Comparison of ENCODE assay signal across 17 mouse cellular contexts in the genomic region with DNA sequence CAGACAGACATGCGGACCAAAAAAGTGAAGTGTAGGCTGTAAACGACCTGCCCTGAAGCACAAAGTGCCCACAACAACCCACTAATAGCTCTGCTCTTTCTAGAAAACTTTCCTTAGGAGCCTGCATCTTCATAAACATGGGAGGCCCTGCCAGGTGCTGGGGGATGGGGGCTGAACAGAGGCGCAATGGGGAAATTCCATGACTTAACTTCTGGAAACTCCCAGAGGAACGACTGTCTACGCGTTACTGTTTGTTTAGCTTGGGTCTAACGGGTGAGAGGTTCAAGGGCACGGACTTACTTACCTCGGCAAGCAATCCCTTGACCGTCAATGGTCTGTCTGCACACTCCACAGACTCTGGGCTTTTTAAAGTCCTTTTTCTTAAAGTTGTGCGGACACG. TPM values are rescaled to one million over a fixed set of nuclear protein-coding genes. Genes with fewer than 3 reads are reported as not detected.
DNase-seq lines count a peak whose midpoint lies in the region; ATAC-seq and TF ChIP-seq lines count a peak whose summit lies in the region.
"Had no signal": no experiment of that assay in that cellular context is flagged by ENCODE, and none has a peak within 500 bp of the region (broad histone marks: within the 10 kb centered on the region; RNA-seq: fewer than 3 reads in every experiment).

No protein-coding gene starts in this region.

- H3K9ac ChIP-seq in lung, embryonic 14.5 days = no peak overlapping the region
- H3K9ac ChIP-seq in intestine, embryonic 14.5 days (ENCODE audit: low read length) = no peak overlapping the region
- H3K9ac ChIP-seq: forebrain, embryonic 15.5 days; heart, embryonic 15.5 days; midbrain, embryonic 12.5 days had no signal

- DNase-seq in adrenal gland, postnatal 10 days = peak; percentile 28
- DNase-seq in adrenal gland, adult 18-20 months (ENCODE audit: low spot score in 2 of 2) = no peak
- no peak for DNase-seq in lung, embryonic 14.5 days
- no peak for DNase-seq in lung, adult 2 months
- no peak for DNase-seq in intestine, embryonic 14.5 days (ENCODE audit: low spot score)
- DNase-seq in kidney, postnatal 25 days = peak; percentile 50 to 68
- no peak for DNase-seq in thymus, postnatal 14 days
- DNase-seq in frontal cortex, postnatal 10 days (ENCODE audit: low spot score in 2 of 2) = no peak
- DNase-seq: adrenal gland, adult 8-10 months; cerebellum, adult 2 months; heart, adult 18-20 months; lung, adult 18-20 months had no signal

- H3K4me3 ChIP-seq in lung, embryonic 14.5 days (ENCODE audit: low read depth, low read length) = no peak overlapping the region
- H3K4me3 ChIP-seq in lung, adult 2 months (replicated peaks; ENCODE audit: extremely low read depth, low read depth, low read length) = no peak overlapping the region
- no peak overlapping the region for H3K4me3 ChIP-seq in intestine, embryonic 14.5 days (ENCODE audit: low read depth, low read length)
- H3K4me3 ChIP-seq: erythroblast, embryonic 14.5 days; forebrain, embryonic 15.5 days; heart, embryonic 15.5 days; limb, embryonic 13.5 days; midbrain, embryonic 12.5 days had no signal

- peaks cover 9% of the 10 kb centered on the region for H3K4me1 ChIP-seq in lung, embryonic 14.5 days (ENCODE audit: insufficient read depth)
- no peaks in the 10 kb centered on the region; the same call in 1 of the 2 replicates for H3K4me1 ChIP-seq in lung, adult 2 months (ENCODE audit: control insufficient read depth, insufficient read depth, low read length)
- H3K4me1 ChIP-seq in intestine, embryonic 14.5 days (replicated peaks; ENCODE audit: control insufficient read depth, insufficient read depth, low read length) = peaks cover 20% of the 10 kb centered on the region
- H3K4me1 ChIP-seq: midbrain, embryonic 12.5 days had no signal

- H3K9me3 ChIP-seq in lung, embryonic 14.5 days (ENCODE audit: low read depth, low read length) = no peaks in the 10 kb centered on the region
- no peaks in the 10 kb centered on the region for H3K9me3 ChIP-seq in intestine, embryonic 14.5 days (ENCODE audit: control insufficient read depth, low read length)
- H3K9me3 ChIP-seq: forebrain, embryonic 15.5 days; heart, embryonic 15.5 days; limb, embryonic 13.5 days; midbrain, embryonic 12.5 days had no signal

- ATAC-seq in lung, embryonic 14.5 days (ENCODE audit: insufficient read depth) = peak; percentile 9; the same call in 1 of the 2 replicates
- ATAC-seq in intestine, embryonic 14.5 days (replicated peaks; ENCODE audit: low FRiP score, low TSS enrichment, low read depth) = no peak
- ATAC-seq: forebrain, embryonic 15.5 days had no signal

- TF ChIP-seq POLR2A in lung, adult 2 months (IDR thresholded peaks at IDR 0.05; ENCODE audit: borderline replicate concordance, extremely low read depth, low read depth, low read length) = no peak

- no peak for TF ChIP-seq CTCF in lung, embryonic 14.5 days (IDR thresholded peaks at IDR 0.05; ENCODE audit: low read depth)
- TF ChIP-seq CTCF in lung, adult 2 months (IDR thresholded peaks at IDR 0.05; ENCODE audit: insufficient read depth, low read length) = no peak

- H3K4me2 ChIP-seq in lung, embryonic 14.5 days = no peak overlapping the region
- H3K4me2 ChIP-seq in intestine, embryonic 14.5 days (ENCODE audit: low read length) = no peak overlapping the region
- H3K4me2 ChIP-seq: forebrain, embryonic 15.5 days; heart, embryonic 15.5 days; limb, embryonic 13.5 days; midbrain, embryonic 12.5 days had no signal

- H3K27ac ChIP-seq in lung, embryonic 14.5 days (ENCODE audit: low read depth) = no peak overlapping the region
- peak overlapping the region; percentile 10; the same call in 1 of the 2 replicates for H3K27ac ChIP-seq in intestine, embryonic 14.5 days (ENCODE audit: low read depth)
- H3K27ac ChIP-seq: forebrain, embryonic 15.5 days; heart, embryonic 15.5 days; limb, embryonic 13.5 days; midbrain, embryonic 12.5 days had no signal

- peaks cover 37% of the 10 kb centered on the region for H3K36me3 ChIP-seq in lung, embryonic 14.5 days (ENCODE audit: insufficient read depth)
- peaks cover 33% of the 10 kb centered on the region for H3K36me3 ChIP-seq in intestine, embryonic 14.5 days (ENCODE audit: control insufficient read depth, insufficient read depth, low read length)
- H3K36me3 ChIP-seq: forebrain, embryonic 15.5 days; heart, embryonic 15.5 days; midbrain, embryonic 12.5 days had no signal

- H3K27me3 ChIP-seq in lung, embryonic 14.5 days (ENCODE audit: insufficient read depth, low read length) = no peaks in the 10 kb centered on the region
- no peaks in the 10 kb centered on the region for H3K27me3 ChIP-seq in intestine, embryonic 14.5 days (replicated peaks; ENCODE audit: control insufficient read depth, insufficient read depth, low read length)
- H3K27me3 ChIP-seq: forebrain, embryonic 15.5 days; heart, embryonic 15.5 days; limb, embryonic 13.5 days; midbrain, embryonic 12.5 days had no signal

- 36% methylated on average over 12 of the region's 12 CpGs for WGBS in lung, embryonic 14.5 days
- WGBS in lung, adult 2 months = 44% methylated on average over 12 of the region's 12 CpGs
- 21% methylated on average over 12 of the region's 12 CpGs for WGBS in intestine, embryonic 14.5 days

RNA-seq across cellular contexts. Expression of gene Tns3, which starts 48.9 kb away (rescaled TPM):
- 10 to 100 TPM; 36.5 to 38.5 TPM for total RNA-seq in adrenal gland, postnatal 10 days (2021)
- 10 to 100 TPM; 48.3 to 51.5 TPM for total RNA-seq in adrenal gland, adult 18-20 months (2021)
- polyA plus RNA-seq in lung, embryonic 14.5 days (2014; fragmentation: Nextera tagmentation; extraction: Ambion mirVana) = 34.7 and 41.0 TPM in 2 replicates
- 160 and 164 TPM in 2 replicates for polyA plus RNA-seq in lung, adult 2 months (2012; rRNA removed)
- 25.7 and 26.7 TPM in 2 replicates for polyA plus RNA-seq in intestine, embryonic 14.5 days (2014; fragmentation: Nextera tagmentation; extraction: Ambion mirVana)

Comparison
In these comparisons a context has a peak if more than half of its experiments do, and no peak if none do; other contexts are left out.
1. DNase-seq: peak in adrenal gland, postnatal 10 days (single experiment) and kidney, postnatal 25 days (2 of 2); none in adrenal gland, adult 18-20 months (0 of 2), lung, embryonic 14.5 days (single experiment), lung, adult 2 months (single experiment), intestine, embryonic 14.5 days (single experiment), thymus, postnatal 14 days (single experiment) and frontal cortex, postnatal 10 days (0 of 2).